Mouse (Mus musculus): ENCODE results near the gene Bbc3.
A peak's percentile ranks its signal among the peaks of the same experiment; 100 is the strongest.
"Not testable (repeated sequence)": the region's sequence is repeated elsewhere in the genome, so short reads cannot be mapped to it uniquely, and the experiment has no call there.

Bbc3 gene

GRCm38 (mm10) chr7:16294346-16294745 lies 13.8 kb upstream of the Bbc3 start:
- DNase-seq (ENCODE audit: extremely low spot score, low spot score), result no peak

GRCm38 (mm10) chr7:16294837-16295236 lies 13.4 kb upstream of the Bbc3 start:
- peak; percentile 98 for DNase-seq (ENCODE audit: extremely low spot score, low spot score)

- peak; percentile 73 for DNase-seq (ENCODE audit: extremely low spot score, low spot score)
These were observed 12.8 kb upstream of the Bbc3 start for GRCm38 (mm10) chr7:16295321-16295900.

- no peak for DNase-seq (ENCODE audit: extremely low spot score, low spot score)
These were observed 12.0 kb upstream of the Bbc3 start for GRCm38 (mm10) chr7:16296146-16296545.

GRCm38 (mm10) chr7:16296766-16297390 lies 11.3 kb upstream of the Bbc3 start:
- peak; percentile 77 for DNase-seq (ENCODE audit: extremely low spot score, low spot score)

GRCm38 (mm10) chr7:16297616-16298015 lies 10.6 kb upstream of the Bbc3 start:
- DNase-seq (ENCODE audit: extremely low spot score, low spot score), result no peak

GRCm38 (mm10) chr7:16298927-16299326 lies 9.3 kb upstream of the Bbc3 start:
- DNase-seq (ENCODE audit: extremely low spot score, low spot score), result no peak

GRCm38 (mm10) chr7:16299419-16300035 lies 8.7 kb upstream of the Bbc3 start:
- DNase-seq (ENCODE audit: extremely low spot score, low spot score), result peak; percentile 92

- not testable (repeated sequence) for DNase-seq (ENCODE audit: extremely low spot score, low spot score)
These were observed 1.1 kb upstream of the Bbc3 start for GRCm38 (mm10) chr7:16307141-16307540.

GRCm38 (mm10) chr7:16308555-16309317 lies 543 bp downstream of the Bbc3 start:
- DNase-seq (ENCODE audit: extremely low spot score, low spot score), result no peak

- DNase-seq (ENCODE audit: extremely low spot score, low spot score), result peak; percentile 71
These were observed 1.3 kb downstream of the Bbc3 start for GRCm38 (mm10) chr7:16309318-16310019.

GRCm38 (mm10) chr7:16310020-16310520 lies 1.9 kb downstream of the Bbc3 start:
- peak; percentile 84 for DNase-seq (ENCODE audit: extremely low spot score, low spot score)

GRCm38 (mm10) chr7:16310521-16311452 lies 2.6 kb downstream of the Bbc3 start:
- peak; percentile 52 for DNase-seq (ENCODE audit: extremely low spot score, low spot score)

GRCm38 (mm10) chr7:16311453-16312004 lies 3.3 kb downstream of the Bbc3 start:
- peak; percentile 57 for DNase-seq (ENCODE audit: extremely low spot score, low spot score)

GRCm38 (mm10) chr7:16312011-16312671 lies 3.9 kb downstream of the Bbc3 start:
- peak; percentile 89 for DNase-seq (ENCODE audit: extremely low spot score, low spot score)

- no peak for DNase-seq (ENCODE audit: extremely low spot score, low spot score)
These were observed 4.6 kb downstream of the Bbc3 start for GRCm38 (mm10) chr7:16312672-16313311.

GRCm38 (mm10) chr7:16313481-16314220 lies 5.5 kb downstream of the Bbc3 start:
- peak; percentile 84 for DNase-seq (ENCODE audit: extremely low spot score, low spot score)

GRCm38 (mm10) chr7:16314221-16314775 lies 6.1 kb downstream of the Bbc3 start:
- DNase-seq (ENCODE audit: extremely low spot score, low spot score), result no peak
